Mouse (Mus musculus): Measurements from ENCODE around the gene Dcaf15. TPM values are rescaled to one million over a fixed set of nuclear protein-coding genes. Genes with fewer than 3 reads are reported as not detected.

The Dcaf15 gene
- 19.0 and 22.6 TPM in 2 replicates for polyA plus RNA-seq (2015; fragmentation: Nextera tagmentation; extraction: Ambion mirVana)

DNA sequence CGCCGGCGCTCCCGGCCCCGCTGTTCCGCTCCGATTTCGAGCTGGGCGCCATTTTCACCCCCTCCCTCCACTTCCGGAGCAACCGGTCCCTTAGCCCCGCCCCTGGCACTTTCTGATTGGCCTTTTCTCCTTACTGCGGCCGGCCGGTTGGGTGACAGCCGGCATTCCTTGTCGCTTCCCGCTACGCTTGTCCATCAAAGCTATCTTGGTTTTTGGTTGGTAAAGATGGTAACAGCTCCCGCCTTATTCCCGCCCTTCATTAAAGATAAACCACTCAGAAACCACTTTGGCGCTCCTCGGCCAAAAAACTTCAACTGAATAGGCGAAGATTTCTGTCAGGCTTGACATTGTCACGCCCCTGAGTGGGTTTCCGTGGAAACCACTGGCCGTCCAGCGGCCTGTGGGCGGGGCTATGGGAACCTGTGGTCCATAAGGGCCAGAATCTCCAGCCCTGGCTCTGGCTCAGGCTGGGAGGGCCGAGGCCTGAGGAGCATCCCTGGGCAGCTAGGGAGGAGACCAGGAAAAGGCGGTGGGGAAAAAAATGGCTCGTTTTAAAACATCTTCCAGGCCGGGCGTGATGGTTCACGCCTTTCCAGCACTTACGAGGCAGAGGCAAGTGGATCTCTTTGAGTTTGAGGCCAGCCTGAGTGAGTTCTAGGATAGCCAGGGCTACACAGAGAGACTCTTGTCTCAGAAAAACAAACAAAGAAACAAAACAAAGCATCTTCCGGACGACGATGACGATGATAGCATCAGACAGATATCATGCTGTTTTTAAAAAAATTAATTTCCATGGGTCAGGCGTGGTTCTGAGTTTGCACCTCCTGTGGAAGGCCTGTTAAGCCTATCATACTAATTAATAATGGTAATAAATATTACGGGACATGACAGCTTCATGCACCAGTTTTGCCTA, at the start of gene Dcaf15:
Dcaf15 (minus strand) TSS at position 72 of the 913 bp plus-strand sequence.
- Histone ChIP-seq H3K27ac (replicated peaks) (peak within 1 kb of the TSS; percentile 93), H3K36me3 (no peaks in the 10 kb centered on the region), H3K9me3 (no peaks in the 10 kb centered on the region), H3K27me3 (no peaks in the 10 kb centered on the region), H3K4me2 (peak within 1 kb of the TSS; percentile 70), H3K4me3 (peak within 1 kb of the TSS; percentile 53), H3K4me1 (replicated peaks) (peaks cover 39% of the 10 kb centered on the region), H3K9ac (peak within 1 kb of the TSS; percentile 60)
- 6% methylated on average over 42 of the region's 42 CpGs for WGBS
- peak; percentile 97 for ATAC-seq (ENCODE audit: low FRiP score, low read depth)

DNA sequence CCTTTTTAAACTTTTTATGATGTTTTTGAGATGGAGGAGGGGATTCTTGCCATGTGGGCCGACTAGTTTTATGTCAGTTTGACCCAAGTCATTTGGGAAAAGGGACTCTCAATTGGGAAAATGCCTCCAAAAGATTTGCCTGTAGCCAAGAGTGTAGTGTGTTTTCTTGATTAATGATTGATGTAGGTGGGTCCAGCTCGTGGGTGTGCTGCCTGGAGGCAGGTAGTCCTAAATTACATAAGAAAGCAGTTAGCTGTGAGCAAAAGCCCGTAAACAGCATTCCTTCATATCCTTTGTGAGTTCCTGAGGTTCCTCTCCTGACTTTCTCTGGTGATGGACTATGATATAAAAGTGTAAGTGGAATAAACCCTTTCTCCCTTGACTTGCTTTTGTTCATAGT, 44.6 kb upstream of the Dcaf15 start:
- no peak overlapping the region for H3K27ac ChIP-seq (replicated peaks)
- ATAC-seq (ENCODE audit: low FRiP score, low read depth) = no peak
- no peak overlapping the region for H3K4me3 ChIP-seq
- no peak overlapping the region for H3K9ac ChIP-seq
- H3K4me1 ChIP-seq (replicated peaks) = peaks cover 28% of the 10 kb centered on the region
- H3K4me2 ChIP-seq = no peak overlapping the region
- WGBS = 74% methylated on average over 3 of the region's 3 CpGs
- no peaks in the 10 kb centered on the region for H3K36me3 ChIP-seq
- H3K9me3 ChIP-seq = no peaks in the 10 kb centered on the region
- H3K27me3 ChIP-seq = no peaks in the 10 kb centered on the region

DNA sequence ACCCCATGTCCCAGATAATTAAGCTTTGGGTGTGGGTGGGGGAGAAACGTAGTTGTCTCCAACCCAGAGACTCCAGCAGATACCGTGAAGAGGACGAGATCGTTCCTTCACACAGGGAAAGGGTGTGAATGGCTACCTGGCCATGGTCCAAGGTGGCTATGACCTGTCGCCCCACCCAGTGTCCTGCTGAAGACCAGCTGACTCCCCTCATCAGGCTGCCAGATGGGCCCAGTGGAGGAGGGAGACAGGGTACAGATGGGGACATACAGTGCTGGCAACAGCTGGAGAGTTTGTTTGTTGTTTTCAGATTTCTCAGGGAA, 43.9 kb upstream of the Dcaf15 start:
- H3K27ac ChIP-seq (replicated peaks) = no peak overlapping the region
- 87% methylated on average over 5 of the region's 5 CpGs for WGBS

DNA sequence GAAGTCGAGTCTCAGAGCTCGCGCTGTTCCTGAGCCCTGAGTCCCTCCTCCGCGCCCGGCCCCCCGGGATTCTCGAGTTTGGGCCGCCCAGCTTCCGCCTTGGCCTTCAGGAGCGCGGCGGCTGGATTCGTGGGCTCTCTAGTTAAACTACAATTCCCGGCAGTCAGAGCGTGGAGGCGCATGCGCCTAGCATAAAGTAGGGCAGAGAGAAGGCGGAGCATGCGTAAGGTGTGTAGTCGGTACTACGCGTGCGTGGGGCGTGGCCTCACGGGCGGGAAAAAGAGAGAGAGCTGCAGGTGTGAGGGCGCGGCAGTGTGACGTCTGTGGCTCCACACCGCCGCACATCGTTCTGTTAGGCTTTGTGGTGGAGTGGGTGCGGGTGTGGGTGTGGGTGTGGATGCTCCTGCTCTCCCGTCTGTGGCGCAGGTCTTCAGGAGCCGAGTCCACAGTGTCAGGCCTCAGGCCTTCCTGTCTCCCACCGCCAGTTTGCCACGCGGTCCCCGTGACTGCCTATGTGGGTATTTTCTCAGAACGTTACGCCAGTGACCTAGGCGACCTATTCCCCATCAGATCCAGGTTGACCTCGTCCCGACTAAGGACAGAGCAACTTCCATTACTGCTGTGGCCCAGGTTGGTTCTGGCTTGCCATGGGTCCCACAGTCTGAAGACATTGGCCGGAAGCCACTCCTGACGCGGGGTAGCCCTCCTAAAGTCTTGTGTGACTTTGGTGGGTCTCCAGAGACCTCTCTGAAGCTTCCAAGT, 43.4 kb upstream of the Dcaf15 start, which contains the start of the genes Cc2d1a and 4930432K21Rik:
Cc2d1a (minus strand) TSS at position 168 of the 762 bp plus-strand sequence.
4930432K21Rik (plus strand) TSS at position 257 of the 762 bp plus-strand sequence.
- Histone ChIP-seq H3K9me3 (no peaks in the 10 kb centered on the region), H3K36me3 (peaks cover 12% of the 10 kb centered on the region), H3K4me2 (peak within 1 kb of the TSS; percentile 87), H3K27me3 (no peaks in the 10 kb centered on the region), H3K4me3 (peak within 1 kb of the TSS; percentile 72), H3K27ac (replicated peaks) (peak within 1 kb of the TSS; percentile 68), H3K9ac (peak within 1 kb of the TSS; percentile 84), H3K4me1 (replicated peaks) (peaks cover 28% of the 10 kb centered on the region)
- ATAC-seq (ENCODE audit: low FRiP score, low read depth) = peak; percentile 96
- WGBS = 17% methylated on average over 49 of the region's 49 CpGs

More for the DNA sequence above, 43.9 kb upstream of the Dcaf15 start:
- H3K4me1 ChIP-seq (replicated peaks) = peaks cover 28% of the 10 kb centered on the region
- H3K36me3 ChIP-seq = peaks cover 6% of the 10 kb centered on the region
- H3K4me3 ChIP-seq = peak overlapping the region; percentile 72
- ATAC-seq (ENCODE audit: low FRiP score, low read depth) = 0 out of 2 replicates have a peak, but pooled peaks have one; percentile 0
- H3K4me2 ChIP-seq = peak overlapping the region; percentile 87
- H3K27me3 ChIP-seq = no peaks in the 10 kb centered on the region
- no peaks in the 10 kb centered on the region for H3K9me3 ChIP-seq
- H3K9ac ChIP-seq = no peak overlapping the region

DNA sequence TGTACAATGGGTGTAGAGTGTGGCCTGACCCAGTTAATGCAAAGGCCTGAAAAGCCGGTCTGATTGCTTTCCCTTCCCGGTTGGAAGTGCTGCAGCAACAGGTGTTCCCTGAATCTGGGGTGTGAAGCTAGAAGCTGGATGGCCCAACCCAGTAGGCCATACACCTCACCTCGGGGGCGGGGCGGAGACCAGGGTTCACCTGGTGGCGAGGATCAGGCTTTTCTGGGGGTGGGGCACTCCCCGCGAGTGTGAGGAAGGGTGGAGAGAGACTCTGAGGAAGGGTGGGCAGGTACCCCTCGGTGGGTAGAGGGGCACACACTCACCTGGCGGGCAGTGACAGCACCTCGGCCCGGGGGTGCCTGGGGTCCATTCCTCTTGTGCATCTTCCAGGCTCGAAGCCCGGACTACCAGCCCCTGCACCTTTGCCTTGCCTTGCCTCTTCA, 42.8 kb upstream of the Dcaf15 start:
- peak overlapping the region; percentile 87 for H3K4me2 ChIP-seq
- peak; percentile 71; the same call in 1 of the 2 replicates for ATAC-seq (ENCODE audit: low FRiP score, low read depth)
- H3K27me3 ChIP-seq = no peaks in the 10 kb centered on the region
- H3K9ac ChIP-seq = peak overlapping the region; percentile 84
- H3K4me3 ChIP-seq = peak overlapping the region; percentile 72
- H3K9me3 ChIP-seq = no peaks in the 10 kb centered on the region
- peaks cover 18% of the 10 kb centered on the region for H3K36me3 ChIP-seq
- peaks cover 28% of the 10 kb centered on the region for H3K4me1 ChIP-seq (replicated peaks)
- peak overlapping the region; percentile 68 for H3K27ac ChIP-seq (replicated peaks)
- 8% methylated on average over 14 of the region's 14 CpGs for WGBS

DNA sequence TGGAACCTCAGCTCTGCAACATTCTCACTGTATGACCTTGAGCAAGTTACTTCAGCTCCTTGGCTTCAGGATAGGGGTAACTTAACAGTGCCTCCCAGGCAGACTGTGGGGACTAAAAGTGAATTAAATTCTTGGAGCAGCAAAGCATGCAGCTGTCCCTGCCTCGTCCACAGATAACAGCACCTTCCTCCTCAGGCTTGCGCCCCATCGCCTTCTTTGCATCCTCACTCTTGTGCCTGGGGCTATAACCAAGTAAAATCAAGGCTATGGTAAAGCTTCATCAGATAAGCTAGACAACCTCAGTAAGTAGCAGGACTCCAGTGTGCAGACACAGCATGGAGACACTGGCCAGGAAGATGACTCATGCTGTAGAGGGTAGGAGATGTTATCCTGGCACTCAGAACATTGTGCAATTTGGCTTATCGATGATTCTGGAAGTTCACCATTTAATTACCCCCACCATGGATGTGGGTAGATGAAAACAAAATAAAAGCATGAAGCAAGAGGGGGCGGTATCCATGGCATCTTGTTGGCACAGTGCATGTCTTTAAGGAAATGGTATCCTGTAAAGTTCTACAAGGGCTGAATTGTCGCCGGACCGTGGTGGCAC, 40.2 kb upstream of the Dcaf15 start:
- Histone ChIP-seq H3K9me3 (no peaks in the 10 kb centered on the region), H3K36me3 (peaks cover 41% of the 10 kb centered on the region), H3K27me3 (no peaks in the 10 kb centered on the region), H3K9ac (no peak overlapping the region), H3K4me1 (replicated peaks) (peaks cover 28% of the 10 kb centered on the region), H3K4me2 (no peak overlapping the region), H3K4me3 (no peak overlapping the region), H3K27ac (replicated peaks) (no peak overlapping the region)
- 93% methylated on average over 8 of the region's 8 CpGs for WGBS
- no peak for ATAC-seq (ENCODE audit: low FRiP score, low read depth)

DNA sequence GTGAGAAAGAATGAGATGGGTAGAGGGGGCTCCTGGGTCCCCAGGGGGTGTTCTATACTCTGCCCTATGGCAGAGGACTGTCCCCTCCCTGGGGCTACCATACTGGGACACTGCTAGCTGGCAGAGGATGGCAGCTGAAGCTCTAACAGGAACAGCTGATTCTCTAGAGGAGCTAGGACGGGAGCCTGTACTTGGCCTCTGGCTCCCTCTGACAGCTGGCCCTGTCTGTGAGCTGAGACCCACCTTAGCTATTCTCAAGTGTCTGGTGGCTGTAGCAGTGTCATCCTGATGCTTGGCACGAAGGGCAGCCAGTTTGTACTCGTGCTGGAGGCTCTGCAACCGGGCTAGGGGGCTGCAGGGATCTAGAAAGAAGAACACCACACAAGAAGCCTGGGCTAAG, 36.3 kb upstream of the Dcaf15 start:
- Histone ChIP-seq H3K4me1 (replicated peaks) (peaks cover 5% of the 10 kb centered on the region), H3K27ac (replicated peaks) (no peak overlapping the region), H3K9me3 (no peaks in the 10 kb centered on the region), H3K4me2 (no peak overlapping the region), H3K9ac (no peak overlapping the region), H3K4me3 (no peak overlapping the region), H3K36me3 (peaks cover 79% of the 10 kb centered on the region), H3K27me3 (no peaks in the 10 kb centered on the region)
- WGBS = 83% methylated on average over 4 of the region's 4 CpGs
- no peak for ATAC-seq (ENCODE audit: low FRiP score, low read depth)

DNA sequence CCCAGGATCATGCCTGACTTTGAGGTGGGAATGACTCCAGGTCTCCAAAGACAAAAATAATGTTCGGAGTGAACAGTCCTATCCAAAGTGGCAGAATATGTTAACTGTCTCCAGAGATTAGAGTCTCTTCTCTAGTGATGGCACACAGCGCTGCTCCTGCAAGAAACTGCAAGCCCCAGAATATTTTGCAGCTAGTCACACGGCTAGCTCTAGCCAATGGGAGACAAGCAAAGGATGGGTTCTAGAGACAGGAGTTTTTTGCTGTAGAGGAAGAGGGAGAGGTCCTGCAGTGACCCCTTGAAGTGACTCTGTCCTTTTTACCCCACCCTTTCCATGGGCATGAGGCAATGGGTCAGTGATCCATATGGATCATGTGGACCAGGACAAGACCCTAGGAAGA, 33.3 kb upstream of the Dcaf15 start:
- 90% methylated on average over 3 of the region's 3 CpGs for WGBS
- Histone ChIP-seq H3K4me3 (no peak overlapping the region), H3K4me1 (replicated peaks) (no peaks in the 10 kb centered on the region), H3K4me2 (no peak overlapping the region), H3K27me3 (no peaks in the 10 kb centered on the region), H3K27ac (replicated peaks) (no peak overlapping the region), H3K9me3 (no peaks in the 10 kb centered on the region), H3K36me3 (peaks cover 95% of the 10 kb centered on the region), H3K9ac (no peak overlapping the region)
- no peak for ATAC-seq (ENCODE audit: low FRiP score, low read depth)

DNA sequence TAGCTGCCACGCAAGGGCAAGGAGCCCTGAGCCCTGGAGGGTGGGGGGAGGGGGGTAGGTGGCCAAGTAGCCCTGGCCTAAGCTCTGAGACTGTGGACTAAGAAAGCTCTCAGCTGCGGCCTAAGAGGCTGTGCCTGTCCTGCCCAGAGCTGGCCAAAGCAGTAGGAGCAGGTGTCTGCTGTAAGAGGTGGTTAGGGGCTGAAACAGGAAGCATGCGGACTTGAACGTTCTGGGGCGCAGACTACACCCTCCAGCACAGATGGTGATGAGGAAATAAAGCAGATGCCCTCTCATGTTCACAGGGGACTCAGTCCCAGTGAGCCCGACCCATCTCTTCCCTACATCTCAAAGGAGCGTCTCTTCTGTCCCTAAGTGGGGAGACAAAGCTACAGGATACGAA, 27.7 kb upstream of the Dcaf15 start:
- Histone ChIP-seq H3K9me3 (no peaks in the 10 kb centered on the region), H3K27ac (replicated peaks) (no peak overlapping the region), H3K36me3 (peaks cover 55% of the 10 kb centered on the region), H3K4me1 (replicated peaks) (no peaks in the 10 kb centered on the region; the same call in 1 of the 2 replicates), H3K4me2 (no peak overlapping the region), H3K9ac (no peak overlapping the region), H3K27me3 (no peaks in the 10 kb centered on the region), H3K4me3 (no peak overlapping the region)
- 94% methylated on average over 8 of the region's 8 CpGs for WGBS
- no peak for ATAC-seq (ENCODE audit: low FRiP score, low read depth)

DNA sequence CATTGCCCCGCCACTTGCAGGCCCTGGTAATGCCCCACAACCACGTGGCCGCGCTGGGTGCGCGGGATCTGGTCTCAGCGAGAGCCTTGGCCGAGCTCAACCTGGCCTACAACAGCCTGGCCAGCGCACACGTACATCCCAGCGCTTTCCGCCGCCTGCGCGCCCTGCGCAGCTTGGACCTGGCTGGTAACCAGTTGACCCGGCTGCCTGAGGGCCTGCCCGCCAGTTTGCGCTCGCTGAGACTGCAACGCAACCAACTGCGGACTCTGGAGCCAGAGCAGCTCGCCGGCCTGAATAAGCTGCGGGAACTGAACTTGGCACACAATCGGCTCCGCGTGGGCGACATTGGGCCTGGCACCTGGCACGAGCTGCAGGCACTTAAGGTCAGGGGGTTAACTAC, 26.2 kb upstream of the Dcaf15 start:
- ATAC-seq (ENCODE audit: low FRiP score, low read depth) = peak; percentile 37; the same call in 1 of the 2 replicates
- Histone ChIP-seq H3K9ac (no peak overlapping the region), H3K4me3 (no peak overlapping the region), H3K9me3 (no peaks in the 10 kb centered on the region), H3K4me2 (no peak overlapping the region), H3K4me1 (replicated peaks) (no peaks in the 10 kb centered on the region; the same call in 1 of the 2 replicates), H3K27me3 (no peaks in the 10 kb centered on the region), H3K36me3 (peaks cover 41% of the 10 kb centered on the region), H3K27ac (replicated peaks) (no peak overlapping the region)
- WGBS = 37% methylated on average over 30 of the region's 30 CpGs

DNA sequence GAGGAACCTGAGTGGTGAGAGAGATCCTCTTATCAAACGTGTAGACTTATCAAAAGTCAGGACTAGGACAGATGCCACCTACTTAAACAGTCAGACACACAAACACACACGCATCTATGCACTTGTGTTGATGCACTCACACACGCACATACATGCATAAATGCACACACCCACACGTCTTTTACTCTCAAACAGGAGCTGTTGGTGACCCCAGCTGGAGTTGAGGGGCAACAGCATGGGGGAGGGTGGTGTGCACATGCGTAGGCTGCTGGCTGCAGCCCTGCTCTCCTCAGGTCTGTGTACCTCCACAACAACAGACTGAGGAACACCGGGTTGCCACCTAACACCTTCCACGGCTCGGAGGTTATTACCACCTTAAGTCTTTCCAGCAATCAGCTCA, 23.7 kb upstream of the Dcaf15 start:
- 67% methylated on average over 8 of the region's 8 CpGs for WGBS
- no peaks in the 10 kb centered on the region for H3K27me3 ChIP-seq
- H3K9me3 ChIP-seq = no peaks in the 10 kb centered on the region
- no peaks in the 10 kb centered on the region; the same call in 1 of the 2 replicates for H3K4me1 ChIP-seq (replicated peaks)
- H3K27ac ChIP-seq (replicated peaks) = no peak overlapping the region
- H3K9ac ChIP-seq = no peak overlapping the region
- H3K4me2 ChIP-seq = no peak overlapping the region
- ATAC-seq (ENCODE audit: low FRiP score, low read depth) = no peak
- H3K36me3 ChIP-seq = peaks cover 16% of the 10 kb centered on the region
- no peak overlapping the region for H3K4me3 ChIP-seq

Data from hindbrain, embryonic 15.5 days (tissue).